Mouse (Mus musculus): ENCODE data around the gene Fbxl13.

- TF ChIP-seq ZNF384 (IDR thresholded peaks at IDR 0.05; ENCODE audit: low read depth, low read length): no peak
- no peak for TF ChIP-seq CHD2 (IDR thresholded peaks at IDR 0.05; ENCODE audit: low read depth, low read length)
- TF ChIP-seq MAFK (IDR thresholded peaks at IDR 0.05; ENCODE audit: insufficient read depth, low read depth, low read length): no peak
- no peak for TF ChIP-seq ZC3H11A (IDR thresholded peaks at IDR 0.05; ENCODE audit: borderline replicate concordance, low read depth, low read length)
These were observed 81.5 kb downstream of the Fbxl13 start for GRCm38 (mm10) chr5:21563936-21564335.
